10 mouse cellular contexts compared by ENCODE assay signal in the genomic region with DNA sequence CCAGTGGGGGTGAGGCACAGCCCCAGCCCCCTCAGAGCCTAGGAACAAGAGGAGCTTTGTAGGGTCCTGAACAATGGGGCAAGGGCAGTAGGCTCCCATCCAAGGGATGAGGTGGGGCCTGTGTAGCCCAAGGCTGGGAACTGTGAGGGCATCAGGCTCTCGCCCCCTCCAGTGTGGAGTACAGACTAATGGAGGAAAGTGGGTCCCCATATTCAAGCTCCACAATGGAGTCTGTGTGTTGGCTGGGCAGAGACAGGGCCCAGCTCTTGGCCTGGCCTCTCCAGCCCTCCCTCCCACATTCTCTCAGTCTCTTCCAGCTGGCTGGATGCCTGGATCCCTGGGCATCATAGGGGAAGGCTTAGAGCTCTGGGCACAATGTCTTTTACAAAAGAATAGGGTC. TPM values are rescaled to one million over a fixed set of nuclear protein-coding genes. Genes with fewer than 3 reads are reported as not detected.
A peak's percentile ranks its signal among the peaks of the same experiment; 100 is the strongest.
DNase-seq lines count a peak whose midpoint lies in the region; ATAC-seq and TF ChIP-seq lines count a peak whose summit lies in the region.
"Had no signal": no experiment of that assay in that cellular context is flagged by ENCODE, and none has a peak within 500 bp of the region (broad histone marks: within the 10 kb centered on the region; RNA-seq: fewer than 3 reads in every experiment).

No protein-coding gene starts in this region.

- H3K9me3 ChIP-seq in forebrain, postnatal 0 days (ENCODE audit: low read length), result no peaks in the 10 kb centered on the region
- H3K9me3 ChIP-seq: embryonic facial prominence, embryonic 15.5 days; liver, embryonic 13.5 days had no signal

- H3K9ac ChIP-seq in forebrain, postnatal 0 days, result 0 out of 2 replicates have a peak overlapping the region, but pooled peaks have one; percentile 14
- H3K9ac ChIP-seq: embryonic facial prominence, embryonic 15.5 days; liver, embryonic 13.5 days had no signal

- peak overlapping the region; percentile 86 for H3K27ac ChIP-seq in forebrain, postnatal 0 days (ENCODE audit: low read depth, low read length)
- H3K27ac ChIP-seq: embryonic facial prominence, embryonic 15.5 days; liver, embryonic 13.5 days had no signal

- peak; percentile 73 for ATAC-seq in forebrain, postnatal 0 days

- peaks cover 15% of the 10 kb centered on the region for H3K4me1 ChIP-seq in forebrain, postnatal 0 days (ENCODE audit: insufficient read depth)

- H3K27me3 ChIP-seq in forebrain, postnatal 0 days (ENCODE audit: insufficient read depth, low read length), result no peaks in the 10 kb centered on the region

- H3K36me3 ChIP-seq in forebrain, postnatal 0 days (ENCODE audit: insufficient read depth), result peaks cover 18% of the 10 kb centered on the region
- H3K36me3 ChIP-seq: embryonic facial prominence, embryonic 15.5 days; liver, embryonic 13.5 days had no signal

- TF ChIP-seq CTCF in forebrain, postnatal 0 days (IDR thresholded peaks at IDR 0.05; ENCODE audit: low read depth), result no peak

- peak overlapping the region; percentile 52 for H3K4me2 ChIP-seq in forebrain, postnatal 0 days (ENCODE audit: low read depth)
- H3K4me2 ChIP-seq: liver, embryonic 13.5 days had no signal

- H3K4me3 ChIP-seq in forebrain, postnatal 0 days (ENCODE audit: low read depth, low read length), result 0 out of 2 replicates have a peak overlapping the region, but pooled peaks have one; percentile 20
- H3K4me3 ChIP-seq: liver, embryonic 13.5 days had no signal

- peak; percentile 10 for DNase-seq in embryo, embryonic 10 days (ENCODE audit: low spot score)
- no peak for DNase-seq in embryo, embryonic 9.5 days (ENCODE audit: extremely low spot score)
- DNase-seq in cerebellum, adult 18-20 months, result peak; percentile 81 to 87
- peak; percentile 85 for DNase-seq in forebrain, postnatal 0 days
- peak; percentile 82 to 88 for DNase-seq in layer of hippocampus, postnatal 36 days
- peak; percentile 87 for DNase-seq in right cerebral cortex, adult 18-20 months
- no peak for DNase-seq in liver
- DNase-seq in urinary bladder, postnatal 25 days (ENCODE audit: low spot score), result no peak
- DNase-seq: liver, embryonic 13.5 days had no signal

- WGBS in forebrain, postnatal 0 days, result 0% methylated on average over 1 of the region's 1 CpGs

RNA-seq across cellular contexts. Expression of a gene that starts 4.5 kb away (rescaled TPM):
- total RNA-seq in forebrain, postnatal 0 days (2014; rRNA removed), result 180 and 204 TPM in 2 replicates
- polyA plus RNA-seq in forebrain, postnatal 0 days (2015; fragmentation: Nextera tagmentation; extraction: Ambion mirVana), result 90.0 and 160 TPM in 2 replicates
- 100 to 1,000 TPM; 554 to 570 TPM for total RNA-seq in layer of hippocampus, postnatal 36 days (2021)

RNA-seq across cellular contexts. Expression of a gene that starts 13.1 kb away (rescaled TPM):
- total RNA-seq in forebrain, postnatal 0 days (2014; rRNA removed), result 124 and 174 TPM in 2 replicates
- polyA plus RNA-seq in forebrain, postnatal 0 days (2015; fragmentation: Nextera tagmentation; extraction: Ambion mirVana), result 20.5 and 35.8 TPM in 2 replicates
- total RNA-seq in layer of hippocampus, postnatal 36 days (2021), result 100 to 1,000 TPM; 154 to 191 TPM

RNA-seq across cellular contexts. Expression of a gene that starts 26.4 kb away (rescaled TPM):
- 5.1 and 5.5 TPM in 2 replicates for total RNA-seq in forebrain, postnatal 0 days (2014; rRNA removed)
- polyA plus RNA-seq in forebrain, postnatal 0 days (2015; fragmentation: Nextera tagmentation; extraction: Ambion mirVana), result 4.4 and 4.8 TPM in 2 replicates
- 1 to 10 TPM; 5.5 to 5.9 TPM for total RNA-seq in layer of hippocampus, postnatal 36 days (2021)

RNA-seq across cellular contexts. Expression of a gene that starts 40.9 kb away (rescaled TPM):
- total RNA-seq in forebrain, postnatal 0 days (2014; rRNA removed), result 3.5 and 4.0 TPM in 2 replicates
- polyA plus RNA-seq in forebrain, postnatal 0 days (2015; fragmentation: Nextera tagmentation; extraction: Ambion mirVana), result 6.7 and 6.9 TPM in 2 replicates
- 1 to 10 TPM in 1 of 2 experiments, under 1 TPM in 1; 0.95 to 1.1 TPM for total RNA-seq in layer of hippocampus, postnatal 36 days (2021)

Comparison
In these comparisons a context has a peak if more than half of its experiments do, and no peak if none do; other contexts are left out.
1. DNase-seq: peak in embryo, embryonic 10 days (single experiment), cerebellum, adult 18-20 months (2 of 2), forebrain, postnatal 0 days (single experiment), layer of hippocampus, postnatal 36 days (2 of 2) and right cerebral cortex, adult 18-20 months (single experiment); none in embryo, embryonic 9.5 days (single experiment), liver (single experiment) and urinary bladder, postnatal 25 days (single experiment).